Mouse (Mus musculus) lung, adult 10 weeks (tissue): Measurements from ENCODE around the gene Fndc5. TPM values are rescaled to one million over a fixed set of nuclear protein-coding genes. Genes with fewer than 3 reads are reported as not detected.

Experiments
- polyA plus RNA-seq: library from polyadenylated mRNA; stranded (reverse); fragments of 350-450 nt; fragmentation: Illumina TruSeq; extraction: RNeasy Lipid Tissue Mini Kit (QIAGEN cat#74804); gene quantifications from one replicate; pipeline ENCODE4 v1.2.3, GENCODE M21; 2014; ENCODE audit warnings: low read depth, low replicate concordance; ENCODE audit not compliant: insufficient read depth

The Fndc5 gene
- 6.0 TPM for polyA plus RNA-seq

GRCm38 (mm10) chr4:129136579-129137391 lies at the start of gene Fndc5:
TSS of gene Fndc5 (plus strand) at chr4:129136999.

GRCm38 (mm10) chr4:129105356-129105755 lies 31.4 kb upstream of the Fndc5 start, which contains the start of gene Tmem54:
TSS of gene Tmem54 (plus strand) at chr4:129105548.

GRCm38 (mm10) chr4:129121569-129122086 lies 15.2 kb upstream of the Fndc5 start, which contains the start of gene Hpca:
TSS of gene Hpca (minus strand) at chr4:129122036.

GRCm38 (mm10) chr4:129189542-129190519 lies 53.0 kb downstream of the Fndc5 start, which contains the start of the genes S100pbp and Yars:
TSS of gene S100pbp (minus strand) at chr4:129189727.
TSS of gene Yars (plus strand) at chr4:129189760.

Other genes starting within 250 kb of the Fndc5 start
- 18.4 TPM for gene Azin2, start 174.6 kb upstream of the Fndc5 start, polyA plus RNA-seq
- gene Ak2, start 145.0 kb upstream of the Fndc5 start, polyA plus RNA-seq = 36.8 TPM
- 25.3 TPM for gene Rnf19b, start 78.7 kb upstream of the Fndc5 start, polyA plus RNA-seq
- gene Tmem54, start 31.5 kb upstream of the Fndc5 start, polyA plus RNA-seq = 2.1 TPM
- not detected for gene Hpca, start 15.0 kb upstream of the Fndc5 start, polyA plus RNA-seq
- gene S100pbp, start 52.7 kb downstream of the Fndc5 start, polyA plus RNA-seq = 7.5 TPM
- 16.0 TPM for gene Yars, start 52.8 kb downstream of the Fndc5 start, polyA plus RNA-seq
- gene C77080, start 124.4 kb downstream of the Fndc5 start, polyA plus RNA-seq = 12.6 TPM
- gene Sync, start 150.6 kb downstream of the Fndc5 start, polyA plus RNA-seq = 0.81 TPM
- 70.3 TPM for gene Rbbp4, start 198.4 kb downstream of the Fndc5 start, polyA plus RNA-seq
- gene Zbtb8os, start 198.7 kb downstream of the Fndc5 start, polyA plus RNA-seq = 49.0 TPM
- gene Zbtb8a, start 241.1 kb downstream of the Fndc5 start, polyA plus RNA-seq = 6.1 TPM